Mouse (Mus musculus): ENCODE data around the gene Mapk8ip1. TPM values are rescaled to one million over a fixed set of nuclear protein-coding genes. Genes with fewer than 3 reads are reported as not detected.

Mapk8ip1 gene
- polyA plus RNA-seq (2012; fragmentation: generic; extraction: Trizol), result 10 to 100 TPM; 30.5 to 59.4 TPM

DNA sequence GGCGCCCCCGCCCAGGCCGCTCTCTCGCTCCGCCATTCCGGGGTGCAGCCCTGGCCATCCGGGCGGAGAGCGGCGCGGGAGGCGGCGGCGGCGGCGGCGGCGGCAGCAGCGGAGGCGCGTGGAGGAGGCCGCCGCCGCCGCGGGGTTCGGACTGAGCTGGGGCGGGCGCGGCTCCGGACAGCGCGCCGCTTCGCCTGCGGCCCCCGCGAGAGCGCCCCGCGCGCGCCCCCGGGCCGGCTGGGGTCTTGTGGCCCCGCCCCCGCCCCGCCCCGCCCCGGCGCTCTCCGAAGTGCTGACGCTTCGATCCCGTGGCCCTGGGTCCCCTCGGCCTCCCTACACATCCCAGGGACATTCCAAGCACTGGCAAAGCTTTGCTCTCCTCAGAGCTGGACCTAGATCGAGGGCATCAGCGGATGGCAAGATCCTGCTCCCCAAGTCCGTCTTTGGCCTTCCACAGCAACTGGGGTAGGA is at the start of gene Mapk8ip1:
TSS of gene Mapk8ip1 (minus strand) at position 173 of the 471 bp plus-strand sequence.

DNA sequence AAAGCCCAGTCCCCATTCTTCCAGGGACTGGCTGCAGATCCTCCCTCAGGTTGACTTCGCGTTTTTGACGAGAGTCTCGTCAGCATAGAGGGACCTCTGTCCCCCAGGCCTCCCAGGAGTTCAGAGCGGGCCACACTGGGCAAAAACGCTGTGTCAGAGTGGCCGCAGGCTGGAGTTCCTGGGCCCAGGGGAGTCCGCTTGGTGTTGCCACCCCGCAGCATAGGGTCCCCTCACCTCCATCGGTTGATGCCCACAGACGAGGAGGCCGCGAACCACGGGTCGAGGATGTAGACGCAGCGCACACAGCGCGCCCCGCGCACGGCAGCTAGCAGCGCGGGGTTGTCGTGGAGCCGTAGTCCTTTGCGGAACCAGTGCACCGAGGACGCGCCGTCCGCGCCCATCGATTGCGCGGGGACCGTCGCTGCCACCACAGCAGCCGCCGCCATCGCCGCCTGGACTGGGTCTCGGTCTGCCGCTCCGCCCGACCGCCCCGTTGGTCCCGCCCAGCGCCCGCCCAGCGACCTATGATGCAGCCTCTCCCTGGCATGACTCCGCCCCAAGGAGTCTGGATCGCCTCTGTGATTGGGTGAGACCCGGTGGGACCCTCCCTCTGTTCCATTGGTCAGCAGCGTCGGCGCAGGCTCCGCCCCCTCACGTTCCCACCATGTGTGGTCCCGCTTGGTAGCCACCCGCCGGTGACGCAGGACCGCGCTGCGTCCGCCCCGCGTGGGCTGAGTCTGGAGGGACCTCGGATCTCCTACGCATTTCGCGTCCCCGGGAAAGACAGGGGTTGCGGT is 32.7 kb upstream of the Mapk8ip1 start, which contains the start of gene Cry2:
TSS of gene Cry2 (minus strand) at position 466 of the 797 bp plus-strand sequence.

DNA sequence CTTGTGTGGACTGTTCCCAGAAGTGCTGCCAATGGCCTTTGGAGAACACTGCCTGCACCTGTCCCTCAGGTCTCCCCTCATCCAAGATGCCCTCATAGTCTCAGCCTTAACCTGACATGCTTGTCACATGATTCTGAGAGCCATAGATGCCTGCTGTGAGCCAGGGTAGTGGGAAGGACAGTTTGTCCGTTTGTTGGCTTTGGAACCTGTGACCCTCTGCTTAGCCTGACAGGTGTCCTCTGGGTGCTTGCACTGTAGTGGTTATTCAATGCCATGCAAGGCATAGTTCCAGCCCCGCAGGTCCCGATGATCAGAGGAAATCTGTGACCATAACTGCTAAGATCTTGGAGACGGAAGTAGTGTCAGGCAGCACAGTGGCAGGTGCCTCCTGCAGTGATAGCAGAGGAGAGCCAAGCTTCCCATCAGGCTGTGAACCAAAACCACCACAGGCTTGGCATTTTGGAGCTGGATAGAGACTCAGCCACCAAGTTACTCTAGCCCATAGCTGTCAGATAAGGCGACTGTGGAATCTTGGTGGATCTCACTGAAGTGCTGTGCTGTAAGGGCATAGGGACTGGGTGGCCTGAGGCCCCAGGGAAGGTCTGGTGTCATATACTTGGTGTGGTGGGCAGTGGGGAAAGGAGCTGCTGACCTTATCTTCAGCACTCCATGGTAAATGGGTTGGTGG is 19.0 kb downstream of the Mapk8ip1 start, which contains the start of gene 1700029I15Rik:
TSS of gene 1700029I15Rik (plus strand) at position 638 of the 688 bp plus-strand sequence.

DNA sequence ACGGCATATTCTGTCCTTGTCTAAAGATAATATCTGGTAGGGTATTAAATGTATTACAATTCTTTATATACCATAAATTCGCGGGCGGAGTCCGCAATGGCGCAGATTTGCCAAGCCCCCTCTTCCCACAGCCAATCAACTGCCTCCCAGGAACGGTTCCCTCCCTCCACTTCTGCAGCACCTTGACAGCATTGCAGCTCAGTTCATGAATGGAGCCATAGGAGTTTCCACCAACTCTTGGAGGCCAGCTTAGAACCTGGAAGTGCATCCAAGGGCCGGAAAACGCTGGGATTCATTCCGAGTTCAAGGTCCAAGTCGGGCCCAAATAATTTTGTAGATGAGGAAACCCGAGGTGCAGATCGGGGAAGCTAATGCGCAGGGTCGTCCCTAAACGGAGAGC is 26.5 kb downstream of the Mapk8ip1 start, which contains the start of the genes Pex16 and Large2:
TSS of gene Pex16 (plus strand) at position 163 of the 400 bp plus-strand sequence.
TSS of gene Large2 (minus strand) at position 356 of the 400 bp plus-strand sequence.

Other genes starting within 250 kb of the Mapk8ip1 start
- 10 to 100 TPM; 22.4 to 24.6 TPM for gene Pex16, start 26.6 kb downstream of the Mapk8ip1 start, polyA plus RNA-seq (2012; fragmentation: generic; extraction: Trizol)
- under 1 TPM in 1 of 2 experiments, not detected in 1; 0.09 TPM for gene Large2, start 26.4 kb downstream of the Mapk8ip1 start, polyA plus RNA-seq (2012; fragmentation: generic; extraction: Trizol)
- 1 to 10 TPM in 1 of 2 experiments, under 1 TPM in 1; 0.76 to 2.7 TPM for gene 1700029I15Rik, start 18.7 kb downstream of the Mapk8ip1 start, polyA plus RNA-seq (2012; fragmentation: generic; extraction: Trizol)
- gene Cry2, start 32.8 kb upstream of the Mapk8ip1 start, polyA plus RNA-seq (2012; fragmentation: generic; extraction: Trizol), result 1 to 10 TPM in 1 of 2 experiments, under 1 TPM in 1; 0.91 to 9.1 TPM
- 1 to 10 TPM; 7.3 to 7.6 TPM for gene Slc35c1, start 59.3 kb upstream of the Mapk8ip1 start, polyA plus RNA-seq (2012; fragmentation: generic; extraction: Trizol)
- 10 to 100 TPM; 15.4 to 23.2 TPM for gene Chst1, start 198.4 kb upstream of the Mapk8ip1 start, polyA plus RNA-seq (2012; fragmentation: generic; extraction: Trizol)